ENCODE assay signal across 8 mouse cellular contexts in genomic region chr2:25095109-25095850, GRCm38 (mm10). TPM values are rescaled to one million over a fixed set of nuclear protein-coding genes. Genes with fewer than 3 reads are reported as not detected.
DNase-seq lines count a peak whose midpoint lies in the region; ATAC-seq lines count a peak whose summit lies in the region.

TSS of gene Noxa1 (minus strand) at chr2:25095149.

- H3K9me3 ChIP-seq in forebrain, embryonic 11.5 days (ENCODE audit: control insufficient read depth, low read length): no peaks in the 10 kb centered on the region
- no peaks in the 10 kb centered on the region for H3K9me3 ChIP-seq in forebrain, embryonic 14.5 days (replicated peaks; ENCODE audit: control insufficient read depth, low read length)
- H3K9me3 ChIP-seq in lung, embryonic 16.5 days (ENCODE audit: control insufficient read depth, low read length): no peaks in the 10 kb centered on the region

- no peak for ATAC-seq in forebrain, embryonic 11.5 days (replicated peaks; ENCODE audit: low FRiP score)
- ATAC-seq in forebrain, embryonic 14.5 days: no peak
- peak; percentile 83 for ATAC-seq in lung, embryonic 16.5 days (ENCODE audit: low read depth)

- peaks cover 8% of the 10 kb centered on the region; the same call in 1 of the 2 replicates for H3K4me1 ChIP-seq in forebrain, embryonic 11.5 days (replicated peaks; ENCODE audit: control insufficient read depth, insufficient read depth, low read length)
- H3K4me1 ChIP-seq in forebrain, embryonic 14.5 days (ENCODE audit: control insufficient read depth, insufficient read depth, low read length): peaks cover 12% of the 10 kb centered on the region
- no peaks in the 10 kb centered on the region for H3K4me1 ChIP-seq in lung, embryonic 16.5 days (replicated peaks; ENCODE audit: control insufficient read depth, insufficient read depth, low read length)

- 51% methylated on average over 28 of the region's 28 CpGs for WGBS in forebrain, embryonic 11.5 days
- 48% methylated on average over 28 of the region's 28 CpGs for WGBS in forebrain, embryonic 14.5 days
- WGBS in lung, embryonic 16.5 days: 38% methylated on average over 28 of the region's 28 CpGs

- H3K27ac ChIP-seq in forebrain, embryonic 11.5 days (ENCODE audit: low read depth, low read length): no peak within 1 kb of the TSS
- H3K27ac ChIP-seq in forebrain, embryonic 14.5 days (ENCODE audit: low read depth, low read length): no peak within 1 kb of the TSS
- H3K27ac ChIP-seq in lung, embryonic 16.5 days (ENCODE audit: low read length): no peak within 1 kb of the TSS

- H3K4me2 ChIP-seq in forebrain, embryonic 11.5 days (ENCODE audit: low read depth, low read length, severe bottlenecking): no peak within 1 kb of the TSS
- no peak within 1 kb of the TSS for H3K4me2 ChIP-seq in forebrain, embryonic 14.5 days (ENCODE audit: low read length)
- H3K4me2 ChIP-seq in lung, embryonic 16.5 days (ENCODE audit: low read depth, low read length): peak within 1 kb of the TSS; percentile 30

- H3K27me3 ChIP-seq in forebrain, embryonic 11.5 days (ENCODE audit: control insufficient read depth, insufficient read depth, low read length): no peaks in the 10 kb centered on the region; the same call in none of the 2 replicates
- no peaks in the 10 kb centered on the region for H3K27me3 ChIP-seq in forebrain, embryonic 14.5 days (replicated peaks; ENCODE audit: control insufficient read depth, insufficient read depth, low read length)
- H3K27me3 ChIP-seq in lung, embryonic 16.5 days (ENCODE audit: control insufficient read depth, insufficient read depth, low read depth, low read length): no peaks in the 10 kb centered on the region

- H3K36me3 ChIP-seq in forebrain, embryonic 11.5 days (ENCODE audit: control insufficient read depth, insufficient read depth, low read length): no peaks in the 10 kb centered on the region
- no peaks in the 10 kb centered on the region for H3K36me3 ChIP-seq in forebrain, embryonic 14.5 days (ENCODE audit: control insufficient read depth, insufficient read depth, low read length)
- H3K36me3 ChIP-seq in lung, embryonic 16.5 days (ENCODE audit: control insufficient read depth, insufficient read depth, low read length): no peaks in the 10 kb centered on the region

- H3K4me3 ChIP-seq in forebrain, embryonic 11.5 days (ENCODE audit: low read depth, low read length): no peak within 1 kb of the TSS
- no peak within 1 kb of the TSS for H3K4me3 ChIP-seq in forebrain, embryonic 14.5 days (ENCODE audit: low read depth, low read length)
- H3K4me3 ChIP-seq in lung, embryonic 16.5 days (ENCODE audit: low read length): peak within 1 kb of the TSS; percentile 24

- DNase-seq in forebrain, embryonic 11.5 days (ENCODE audit: low spot score): peak; percentile 50
- no peak for DNase-seq in forebrain, embryonic 14.5 days (ENCODE audit: low spot score)
- DNase-seq in CD4-positive, CD25-positive, alpha-beta regulatory T cell, adult 2 months (ENCODE audit: low read depth, low spot score): peak; percentile 76
- DNase-seq in forelimb bud, embryonic 11.5 days (ENCODE audit: low read depth, low spot score): peak; percentile 40
- DNase-seq in right cerebral cortex, adult 2 months (ENCODE audit: low spot score in 2 of 2): no peak
- no peak for DNase-seq in cerebellum, postnatal 4 days (ENCODE audit: low spot score in 2 of 2)
- no peak for DNase-seq in layer of hippocampus, postnatal 10 days (ENCODE audit: low spot score in 2 of 2)

- H3K9ac ChIP-seq in forebrain, embryonic 11.5 days (ENCODE audit: low read length): no peak within 1 kb of the TSS
- H3K9ac ChIP-seq in forebrain, embryonic 14.5 days (ENCODE audit: low read length): no peak within 1 kb of the TSS; the same call in 1 of the 2 replicates
- no peak within 1 kb of the TSS for H3K9ac ChIP-seq in lung, embryonic 16.5 days (ENCODE audit: low read length)

RNA-seq across cellular contexts. Expression of gene Noxa1, which starts in this region (rescaled TPM):
- polyA plus RNA-seq in forebrain, embryonic 11.5 days (2014; fragmentation: Nextera tagmentation; extraction: Ambion mirVana): 0.31 TPM in 1 of 2 replicates, not detected in the other
- not detected in 2 replicates for polyA plus RNA-seq in forebrain, embryonic 14.5 days (2014; fragmentation: Nextera tagmentation; extraction: Ambion mirVana)
- 1.7 and 2.6 TPM in 2 replicates for polyA plus RNA-seq in lung, embryonic 16.5 days (2015; fragmentation: Nextera tagmentation; extraction: Ambion mirVana)
- not detected for total RNA-seq in layer of hippocampus, postnatal 10 days (2021)

Comparison
In these comparisons a context has a peak if more than half of its experiments do, and no peak if none do; other contexts are left out.
1. Peak in DNase-seq in forebrain, embryonic 11.5 days; RNA of the gene not detected or under 1 TPM.
2. DNase-seq: peak in CD4-positive, CD25-positive, alpha-beta regulatory T cell, adult 2 months (single experiment) and forelimb bud, embryonic 11.5 days (single experiment); none in forebrain, embryonic 14.5 days (single experiment), right cerebral cortex, adult 2 months (0 of 2), cerebellum, postnatal 4 days (0 of 2) and layer of hippocampus, postnatal 10 days (0 of 2).